Mouse (Mus musculus): Measurements from ENCODE around the gene Zfp871. TPM values are rescaled to one million over a fixed set of nuclear protein-coding genes. Genes with fewer than 3 reads are reported as not detected.
"Not testable (repeated sequence)": the region's sequence is repeated elsewhere in the genome, so short reads cannot be mapped to it uniquely, and the experiment has no call there.

Zfp871 gene
- polyA plus RNA-seq, 1 experiment from 2014 or later: 50.5 TPM

GRCm38 (mm10) chr17:32722151-32722550, 65.9 kb downstream of the Zfp871 start:
- H3K27me3 ChIP-seq (ENCODE audit: poor library complexity, severe bottlenecking); DNase-seq (ENCODE audit: extremely low spot score, low spot score); H3K27ac ChIP-seq; H3K4me3 ChIP-seq; H3K4me1 ChIP-seq; H3K36me3 ChIP-seq (replicated peaks): not testable (repeated sequence)
- H3K9me3 ChIP-seq: peaks cover 29% of the 10 kb centered on the region
- WGBS: 88% methylated on average over 1 of the region's 1 CpGs

Other genes starting within 250 kb of the Zfp871 start
- gene Cyp4f37, start 167.0 kb downstream of the Zfp871 start, polyA plus RNA-seq (2016; fragmentation: Nextera tagmentation; extraction: Ambion mirVana): not detected in 2 replicates
- not detected in 2 replicates for gene Cyp4f40, start 129.4 kb downstream of the Zfp871 start, polyA plus RNA-seq (2016; fragmentation: Nextera tagmentation; extraction: Ambion mirVana)
- 2.4 and 2.5 TPM in 2 replicates for gene Cyp4f15, start 102.7 kb downstream of the Zfp871 start, polyA plus RNA-seq (2016; fragmentation: Nextera tagmentation; extraction: Ambion mirVana)
- 18.1 and 19.2 TPM in 2 replicates for gene Zfp811, start 21.6 kb upstream of the Zfp871 start, polyA plus RNA-seq (2016; fragmentation: Nextera tagmentation; extraction: Ambion mirVana)
- gene Zfp799, start 42.0 kb upstream of the Zfp871 start, polyA plus RNA-seq (2016; fragmentation: Nextera tagmentation; extraction: Ambion mirVana): 14.2 and 14.7 TPM in 2 replicates
- gene Zfp870, start 103.4 kb upstream of the Zfp871 start, polyA plus RNA-seq (2016; fragmentation: Nextera tagmentation; extraction: Ambion mirVana): 7.4 and 8.6 TPM in 2 replicates
- gene Cyp4f14, start 129.1 kb upstream of the Zfp871 start, polyA plus RNA-seq (2016; fragmentation: Nextera tagmentation; extraction: Ambion mirVana): not detected in 2 replicates
- 1.8 and 1.9 TPM in 2 replicates for gene Cyp4f13, start 159.1 kb upstream of the Zfp871 start, polyA plus RNA-seq (2016; fragmentation: Nextera tagmentation; extraction: Ambion mirVana)
- gene Zfp472, start 177.5 kb upstream of the Zfp871 start, polyA plus RNA-seq (2016; fragmentation: Nextera tagmentation; extraction: Ambion mirVana): 13.0 and 14.1 TPM in 2 replicates
- gene Zfp952, start 204.8 kb upstream of the Zfp871 start, polyA plus RNA-seq (2016; fragmentation: Nextera tagmentation; extraction: Ambion mirVana): 13.4 and 13.7 TPM in 2 replicates
- gene Zfp763, start 245.1 kb upstream of the Zfp871 start, polyA plus RNA-seq (2016; fragmentation: Nextera tagmentation; extraction: Ambion mirVana): 16.6 and 17.0 TPM in 2 replicates